Mouse (Mus musculus) heart, embryonic 12.5 days (tissue): ENCODE results near the gene Plpp2. TPM values are rescaled to one million over a fixed set of nuclear protein-coding genes. Genes with fewer than 3 reads are reported as not detected.

ENCODE experiments used
- microRNA-seq: library from miRNA; unstranded; fragments of <30 nt; microRNA quantifications from one replicate; pipeline ENCODE4, GENCODE M21; 2017
- polyA plus RNA-seq: library from polyadenylated mRNA; unstranded; fragments of >200 nt; fragmentation: Nextera tagmentation; extraction: Ambion mirVana; gene quantifications from 2 replicates; pipeline ENCODE4 v1.2.1, GENCODE M21; 2016

The Plpp2 gene
- polyA plus RNA-seq, 1 experiment from 2014 or later: 12.0 TPM

Small RNA genes lying within 50 kb of the gene (microRNA-seq; reads per million reads assigned to microRNA genes)
- 0.71 reads per million for gene Mir6909

Other genes with a start within 250 kb of the Plpp2 start
- not detected in 2 replicates for gene Vmn2r82, start 177.3 kb downstream of the Plpp2 start, polyA plus RNA-seq
- gene Vmn2r83, start 65.1 kb downstream of the Plpp2 start, polyA plus RNA-seq: not detected in 2 replicates
- 38.2 and 38.7 TPM in 2 replicates for gene Mier2, start 21.4 kb upstream of the Plpp2 start, polyA plus RNA-seq
- gene Theg, start 53.5 kb upstream of the Plpp2 start, polyA plus RNA-seq: not detected in 2 replicates
- not detected in 2 replicates for gene C2cd4c, start 80.2 kb upstream of the Plpp2 start, polyA plus RNA-seq
- gene Shc2, start 104.1 kb upstream of the Plpp2 start, polyA plus RNA-seq: 2.7 and 3.0 TPM in 2 replicates
- gene Odf3l2, start 111.9 kb upstream of the Plpp2 start, polyA plus RNA-seq: not detected in 2 replicates
- 0.23 and 1.0 TPM in 2 replicates for gene Madcam1, start 130.8 kb upstream of the Plpp2 start, polyA plus RNA-seq
- 41.9 and 46.0 TPM in 2 replicates for gene Tpgs1, start 135.6 kb upstream of the Plpp2 start, polyA plus RNA-seq
- gene Cdc34, start 148.4 kb upstream of the Plpp2 start, polyA plus RNA-seq: 151 and 152 TPM in 2 replicates
- 0.78 and 0.83 TPM in 2 replicates for gene Gzmm, start 155.2 kb upstream of the Plpp2 start, polyA plus RNA-seq
- 1,289 and 1,310 TPM in 2 replicates for gene Bsg, start 170.7 kb upstream of the Plpp2 start, polyA plus RNA-seq
- not detected in 2 replicates for gene Hcn2, start 182.8 kb upstream of the Plpp2 start, polyA plus RNA-seq
- 35.4 and 35.9 TPM in 2 replicates for gene Polrmt, start 212.8 kb upstream of the Plpp2 start, polyA plus RNA-seq
- gene Fgf22, start 221.3 kb upstream of the Plpp2 start, polyA plus RNA-seq: 0.22 and 0.38 TPM in 2 replicates
- gene Rnf126, start 233.2 kb upstream of the Plpp2 start, polyA plus RNA-seq: 78.7 and 78.9 TPM in 2 replicates
- gene Fstl3, start 243.5 kb upstream of the Plpp2 start, polyA plus RNA-seq: 21.1 and 21.9 TPM in 2 replicates